Mouse (Mus musculus) left cerebral cortex, adult 2 months (tissue): ENCODE data around the gene Tomm40l. TPM values are rescaled to one million over a fixed set of nuclear protein-coding genes. Genes with fewer than 3 reads are reported as not detected.

ENCODE experiments used
- DNase-seq, 2 experiments: peaks; one replicate each; pipeline ENCODE4 v3.0.0; 2021 to 2022; ENCODE audit warnings: low spot score in 2 of 2, mixed read lengths in 1 of 2; ENCODE audit errors: extremely low spot score in 1 of 2
- H3K27ac ChIP-seq: fragments of 200-600 bp; 2 replicates; pipeline ENCODE4 v1.8.1; 2022
- H3K4me3 ChIP-seq: fragments of 200-600 bp; 2 replicates; pipeline ENCODE4 v1.8.1; 2022
- CTCF ChIP-seq: fragments of 200-600 bp; IDR thresholded peaks from 2 replicates; pipeline ENCODE4 v1.8.1; 2022; ENCODE audit warnings: antibody characterized with exemption, mild to moderate bottlenecking, moderate library complexity
- intact Hi-C: fragments of 180-260 bp; cut with DNase I; formaldehyde crosslinking; loops from one replicate; pipeline ENCODE4 v1.15.1; 2025
- long read RNA-seq, 2 experiments: library from polyadenylated mRNA; stranded (forward); transcript quantifications; one replicate each; pipeline ENCODE4 v2.0.0; 2021; ENCODE audit warnings: borderline mapping rate in 2 of 2
- total RNA-seq, 2 experiments: library from RNA; stranded (reverse); gene quantifications; 2 replicates each; pipeline ENCODE4 v1.2.3; 2021

Tomm40l gene
- total RNA-seq = 10 to 100 TPM; 86.4 to 91.2 TPM
- long read RNA-seq, experiment 1, full-length matches to known transcripts = 58 of 83 reads
- long read RNA-seq, experiment 1, partial matches to known transcripts = 5 of 83 reads
- long read RNA-seq, experiment 1, other reads (novel, unspliced or antisense) = 20 of 83 reads
- long read RNA-seq, experiment 2, full-length matches to known transcripts = 43 of 61 reads
- long read RNA-seq, experiment 2, partial matches to known transcripts = 7 of 61 reads
- long read RNA-seq, experiment 2, other reads (novel, unspliced or antisense) = 11 of 61 reads

DNA sequence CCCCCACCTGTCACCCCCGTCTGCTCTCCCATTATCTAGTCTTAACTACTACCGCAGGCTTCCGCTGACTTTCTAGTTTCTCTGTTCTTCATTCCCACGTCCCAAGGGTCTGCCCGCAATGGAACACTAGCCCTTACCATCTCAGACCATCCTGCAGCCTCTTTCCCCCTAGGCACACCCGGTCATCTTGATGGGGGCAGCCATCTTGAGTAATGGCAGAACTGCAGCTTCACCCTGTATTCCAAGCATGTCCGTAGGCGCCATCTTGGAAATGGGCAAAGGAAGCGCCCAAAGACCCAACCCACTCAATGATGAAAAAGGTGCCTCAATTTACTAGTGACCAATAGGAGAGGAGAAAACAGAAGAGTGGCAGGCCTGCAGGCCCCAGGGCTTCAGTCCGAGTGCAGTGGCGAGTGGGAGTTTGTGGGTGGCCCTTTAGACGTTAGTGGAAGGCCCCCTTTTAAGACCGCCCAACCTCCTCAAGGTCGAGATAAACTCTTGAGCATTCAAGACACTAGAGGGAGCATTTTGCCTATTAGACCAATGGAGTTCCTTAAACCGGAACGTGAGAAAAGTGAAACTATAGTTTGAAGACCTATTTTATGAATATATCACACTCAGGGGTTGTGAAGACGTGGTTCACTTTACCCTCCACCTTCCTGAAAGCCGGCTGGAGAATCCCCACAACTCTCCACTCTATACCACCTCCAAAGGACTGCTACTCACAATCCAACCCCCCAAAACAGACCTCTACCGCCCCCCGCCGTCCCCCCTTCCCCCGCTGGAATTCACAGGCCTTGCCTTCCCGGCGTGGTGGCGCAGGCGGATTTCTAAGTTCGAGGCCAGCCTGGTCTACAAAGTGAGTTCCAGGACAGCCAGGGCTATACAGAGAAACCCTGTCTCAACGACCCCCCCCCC, at the start of gene Tomm40l:
Gene Tomm40l (minus strand): TSS at position 277 of the 918 bp plus-strand sequence.
- peak; percentile 85 to 92 for DNase-seq
- peak within 1 kb of the TSS; percentile 77 for H3K4me3 ChIP-seq
- TF ChIP-seq CTCF = peak; percentile 75
- intact Hi-C loops = loop anchor here (1.0 to 2.0 kb wide), 2 partner anchors 25 to 34 kb away; no protein-coding TSS in a partner anchor
- H3K27ac ChIP-seq = peak within 1 kb of the TSS; percentile 86

DNA sequence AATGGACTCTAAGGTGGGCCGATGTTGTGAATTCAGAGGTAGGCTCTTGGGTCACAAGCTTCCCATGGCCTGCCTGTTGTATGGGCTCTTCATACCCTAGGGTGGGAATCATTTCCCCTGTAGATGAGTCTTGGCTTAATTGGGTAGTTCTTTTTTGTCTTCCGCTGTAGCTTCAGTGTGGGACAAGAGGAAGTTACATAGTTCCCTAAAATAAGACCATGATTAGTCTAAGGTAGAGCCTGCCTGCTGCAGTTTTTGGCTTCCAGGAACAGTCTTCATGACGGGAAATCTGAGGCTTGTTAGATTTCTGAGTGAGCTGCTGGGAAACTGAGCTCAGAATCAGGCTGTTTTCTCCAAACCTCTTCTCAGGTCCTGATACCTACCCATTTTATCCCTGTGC, 49.8 kb upstream of the Tomm40l start:
- TF ChIP-seq CTCF = no peak

DNA sequence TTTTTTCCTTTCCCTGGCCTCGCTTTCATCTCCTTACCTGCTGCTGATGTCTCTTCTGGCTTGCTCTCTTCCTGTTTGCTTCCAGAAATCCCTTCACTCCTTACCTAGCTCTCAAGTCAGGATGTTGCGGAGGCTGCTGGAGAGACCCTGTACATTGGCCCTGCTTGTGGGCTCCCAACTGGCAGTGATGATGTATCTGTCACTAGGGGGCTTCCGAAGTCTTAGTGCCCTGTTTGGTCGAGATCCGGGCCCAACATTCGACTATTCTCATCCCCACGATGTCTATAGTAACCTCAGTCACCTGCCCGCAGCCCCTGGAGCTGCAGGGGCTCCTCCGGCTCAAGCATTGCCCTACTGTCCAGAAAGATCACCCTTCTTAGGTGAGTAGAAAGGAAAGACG, 49.3 kb upstream of the Tomm40l start:
- Histone ChIP-seq H3K4me3 (peak overlapping the region; percentile 89), H3K27ac (no peak overlapping the region)
- intact Hi-C loops = no loop called here
- TF ChIP-seq CTCF = no peak
- DNase-seq = no peak

More for the DNA sequence above, 49.8 kb upstream of the Tomm40l start:
- no peak overlapping the region for H3K27ac ChIP-seq
- DNase-seq = no peak
- H3K4me3 ChIP-seq = no peak overlapping the region
- intact Hi-C loops = no loop called here

DNA sequence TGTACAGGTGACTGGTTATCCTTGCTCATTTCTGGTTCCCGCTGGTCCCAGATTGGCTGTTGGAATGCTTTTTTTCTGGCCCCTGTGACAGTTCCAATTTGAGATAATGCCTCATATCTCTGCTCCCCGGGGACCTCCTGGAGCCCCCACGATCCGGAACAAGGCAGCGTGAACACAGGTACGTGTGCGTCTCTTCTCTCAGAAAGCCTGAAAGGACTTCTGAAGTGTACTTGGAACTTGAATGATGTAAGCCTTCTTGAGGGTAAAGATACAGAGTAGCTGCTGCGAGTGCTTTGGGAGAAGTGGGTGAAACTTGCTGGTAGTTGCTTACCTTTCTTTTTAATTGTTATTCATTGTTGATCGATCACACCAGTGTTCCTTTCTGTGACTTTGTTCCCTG, 48.9 kb upstream of the Tomm40l start:
- intact Hi-C loops = no loop called here
- Histone ChIP-seq H3K4me3 (peak overlapping the region; percentile 89), H3K27ac (no peak overlapping the region)
- DNase-seq = no peak
- no peak for TF ChIP-seq CTCF

DNA sequence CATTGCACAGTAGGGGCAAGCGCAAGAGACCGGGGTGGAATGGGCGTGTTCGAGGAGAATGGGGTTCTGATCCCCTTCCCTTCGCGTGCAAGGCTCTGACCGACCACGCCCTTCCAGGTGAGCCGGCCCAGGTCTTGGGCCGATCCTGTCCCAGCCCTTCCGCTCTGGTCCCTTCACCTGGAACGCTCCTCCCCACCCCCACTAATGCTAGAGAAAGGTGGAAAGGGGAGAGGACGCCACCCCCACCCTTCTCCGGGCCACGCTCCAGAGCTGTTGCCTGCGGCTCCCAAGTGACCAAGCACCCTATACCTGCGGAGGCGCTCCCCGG, 48.2 kb upstream of the Tomm40l start:
- DNase-seq = no peak
- peak overlapping the region; percentile 89 for H3K27ac ChIP-seq
- no peak for TF ChIP-seq CTCF
- H3K4me3 ChIP-seq = peak overlapping the region; percentile 89
- intact Hi-C loops = loop anchor here (1.0 kb wide), 1 partner anchor 11 kb away; the partner anchor contains the start of gene Ppox

DNA sequence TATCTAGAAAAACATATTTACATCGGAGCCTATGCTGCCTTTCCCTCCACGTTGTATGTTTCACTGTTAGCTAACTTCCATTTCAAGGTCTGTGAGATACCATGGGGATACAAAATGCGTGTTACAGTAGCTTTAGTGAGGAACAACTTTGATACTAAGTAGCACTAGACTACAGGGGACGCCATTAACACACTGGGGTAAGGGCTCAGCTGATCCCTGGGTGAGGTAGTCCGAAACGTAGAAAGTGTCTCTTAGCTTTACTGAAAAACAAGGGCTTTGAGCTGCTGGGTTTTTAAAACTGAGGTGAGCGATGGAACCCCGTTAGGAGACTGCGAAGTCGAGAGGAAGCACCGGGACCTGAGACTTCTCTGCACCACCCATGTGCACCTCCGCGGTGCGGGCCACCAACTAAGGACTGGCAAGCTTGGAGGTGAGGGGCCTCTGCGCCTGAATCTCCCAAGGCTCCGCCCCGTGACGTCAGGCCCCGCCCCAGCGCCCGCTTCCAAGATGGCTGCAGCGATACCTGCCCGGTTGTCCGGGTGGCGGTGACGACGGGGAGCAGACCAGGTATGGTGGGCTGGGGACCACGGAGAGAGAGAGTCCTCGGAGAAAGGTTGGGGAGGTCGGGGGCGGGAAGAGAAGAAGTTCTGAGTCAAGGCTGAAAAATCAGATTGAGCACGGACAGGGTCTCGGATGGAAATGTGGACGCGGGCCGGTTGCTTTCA, 47.7 kb upstream of the Tomm40l start, which contains the start of gene B4galt3:
Gene B4galt3 (plus strand): TSS at position 481 of the 725 bp plus-strand sequence.
- intact Hi-C loops = loop anchor here (1.0 kb wide), 1 partner anchor 11 kb away; the partner anchor contains the start of gene Ppox
- H3K27ac ChIP-seq = peak within 1 kb of the TSS; percentile 89
- peak; percentile 94 to 97 for DNase-seq
- H3K4me3 ChIP-seq = peak within 1 kb of the TSS; percentile 89
- TF ChIP-seq CTCF = no peak

DNA sequence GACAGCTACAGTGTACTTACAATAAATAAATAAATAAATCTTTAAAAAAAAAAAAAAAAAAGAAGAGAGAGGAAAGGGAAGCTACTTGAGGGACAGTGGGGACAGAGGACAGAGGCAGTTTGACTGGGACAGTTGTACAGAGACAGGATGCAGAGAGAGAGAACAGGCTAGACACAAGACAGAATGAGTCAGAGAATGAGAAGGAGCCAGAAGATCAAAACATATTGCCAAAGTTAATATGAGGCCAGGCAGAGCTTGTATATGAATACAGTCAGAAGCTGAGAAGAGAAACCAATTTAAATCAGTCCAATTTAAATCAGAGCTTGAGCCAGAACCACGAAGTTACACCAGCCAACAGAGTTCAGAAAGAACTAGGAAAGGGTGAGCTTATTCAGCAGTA, 46.0 kb upstream of the Tomm40l start:
- TF ChIP-seq CTCF = no peak
- H3K4me3 ChIP-seq = no peak overlapping the region
- no peak for DNase-seq
- intact Hi-C loops = no loop called here
- H3K27ac ChIP-seq = no peak overlapping the region

DNA sequence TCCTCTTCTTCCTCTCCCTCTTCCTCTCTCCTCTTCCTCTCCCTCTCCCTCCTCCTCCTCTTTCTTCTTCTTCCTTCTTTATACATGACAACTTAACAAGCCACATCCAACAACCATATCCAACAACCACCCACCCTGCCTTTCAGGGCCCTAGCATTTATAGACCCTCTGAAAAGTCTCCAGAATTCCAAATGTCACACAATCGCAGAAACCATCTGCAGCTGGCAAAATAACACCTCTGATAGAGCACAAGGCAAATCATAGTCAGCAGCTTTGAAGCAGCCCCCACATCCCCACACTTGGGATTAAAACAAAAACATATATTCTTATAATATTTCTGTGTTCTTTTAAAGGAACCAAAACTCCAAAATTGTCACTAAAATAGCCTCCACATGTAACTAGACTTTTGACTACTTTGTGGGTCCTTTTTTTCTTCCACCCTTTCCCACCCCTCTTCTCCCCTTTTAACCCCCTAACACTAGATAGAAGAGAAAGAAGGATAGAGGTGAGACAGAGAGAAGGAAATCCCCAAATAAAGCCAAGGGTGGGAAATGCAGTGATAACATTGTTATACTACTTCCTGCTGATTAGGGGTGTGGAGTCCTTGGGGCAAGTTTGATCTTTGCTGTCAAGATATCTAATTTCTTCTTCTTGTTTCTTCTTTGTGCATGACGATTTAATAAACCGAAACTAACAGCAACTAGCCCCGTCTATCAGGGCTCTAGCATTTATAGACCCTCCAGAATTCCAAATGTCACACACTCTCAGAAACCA, 43.8 kb upstream of the Tomm40l start:
- Histone ChIP-seq H3K4me3 (no peak overlapping the region), H3K27ac (no peak overlapping the region)
- no peak for TF ChIP-seq CTCF
- DNase-seq = no peak
- intact Hi-C loops = no loop called here

DNA sequence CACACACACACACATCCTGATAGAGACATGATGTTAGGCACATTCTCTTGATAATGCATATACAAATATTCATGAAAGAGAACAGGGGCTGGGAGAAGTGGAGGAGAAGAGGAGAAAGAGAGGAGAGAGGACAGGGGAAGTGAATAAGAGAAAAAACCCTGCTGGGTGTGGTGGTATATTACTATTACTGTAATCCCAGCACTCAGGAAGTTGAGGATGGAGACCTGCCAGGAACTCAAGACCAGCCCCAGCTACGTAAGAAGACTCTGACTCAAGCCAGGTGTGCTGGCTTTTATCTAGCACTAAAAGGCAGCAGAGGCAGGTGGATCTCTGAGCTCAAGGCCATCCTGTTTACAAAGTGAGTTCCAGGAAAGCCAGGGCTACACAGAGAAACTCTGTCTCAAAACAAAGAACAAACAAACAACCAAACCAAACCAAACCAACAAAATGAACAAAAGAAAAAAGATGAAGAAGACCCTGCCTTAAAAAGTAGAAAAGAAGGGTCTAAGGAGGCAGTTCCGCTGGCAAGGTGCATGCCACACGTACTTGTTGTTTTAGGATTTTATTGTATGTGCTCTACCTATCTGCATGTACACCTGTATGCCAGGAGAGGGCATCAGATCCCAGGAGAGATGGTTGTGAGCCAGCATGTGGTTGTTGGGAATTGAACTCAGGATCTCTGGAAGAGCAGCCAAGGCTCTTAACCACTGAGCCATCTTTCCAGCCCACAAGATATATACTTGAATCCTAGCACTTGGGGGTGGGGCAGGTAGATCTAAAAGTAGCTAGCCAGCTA, 41.5 kb upstream of the Tomm40l start:
- no peak; the same call in none of the 2 replicates for TF ChIP-seq CTCF
- intact Hi-C loops = no loop called here
- no peak for DNase-seq
- Histone ChIP-seq H3K27ac (peak overlapping the region; percentile 59; the same call in 1 of the 2 replicates), H3K4me3 (no peak overlapping the region)

DNA sequence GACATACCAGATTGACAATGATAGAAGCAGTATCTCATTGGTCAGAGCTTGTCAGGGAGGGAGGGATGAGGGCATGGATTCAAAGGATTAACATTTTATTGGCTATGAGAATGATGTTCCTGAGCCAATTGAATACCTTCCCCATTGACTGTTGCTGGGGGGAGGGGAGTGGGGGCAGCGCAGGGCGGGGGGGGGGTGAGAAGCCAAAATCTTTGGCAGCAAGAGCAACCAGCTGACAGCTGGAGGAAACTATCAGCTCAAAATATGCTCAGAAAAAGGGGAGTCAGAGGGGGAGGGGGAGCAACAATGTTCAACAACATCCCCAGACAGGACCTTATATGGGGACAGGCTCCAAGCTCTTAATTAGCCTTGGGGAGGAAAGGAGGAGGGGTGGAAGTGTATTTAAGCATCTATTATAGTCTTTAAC, 40.9 kb upstream of the Tomm40l start:
- intact Hi-C loops = no loop called here
- no peak overlapping the region for H3K4me3 ChIP-seq

More for the DNA sequence above, 40.9 kb upstream of the Tomm40l start:
- DNase-seq = no peak
- TF ChIP-seq CTCF = no peak
- peak overlapping the region; percentile 59; the same call in 1 of the 2 replicates for H3K27ac ChIP-seq
